Mouse (Mus musculus) kidney, embryonic 16.5 days (tissue): ENCODE measurements at regions not wholly inside any gene's neighbourhood (a gene's known extent, or its start where the extent isn't known, plus 50 kb on each side); places are given as distances from the start of the nearest gene placed in this dataset.

ENCODE experiments used
- ATAC-seq: fragments of 200-750 bp; cut with Nextera tagmentation; 2 replicates; pipeline ENCODE4 v1.8.0; 2017; ENCODE audit warnings: moderate TSS enrichment; ENCODE audit not compliant: low FRiP score, low TSS enrichment
- H3K27ac ChIP-seq: fragments of 300-500 bp; sonication (generic); 2 replicates; pipeline ENCODE4 v1.5.1; 2014; ENCODE audit warnings: low read length
- H3K27me3 ChIP-seq: fragments of 300-500 bp; sonication (generic); 2 replicates; pipeline ENCODE4 v1.6.1; 2014; ENCODE audit warnings: low read length, control low read depth, mixed read lengths; ENCODE audit not compliant: insufficient read depth
- H3K36me3 ChIP-seq: fragments of 300-500 bp; sonication (generic); 2 replicates; pipeline ENCODE4 v1.6.1; 2014; ENCODE audit warnings: low read length, control low read depth, mixed read lengths; ENCODE audit not compliant: insufficient read depth
- H3K4me1 ChIP-seq: fragments of 300-500 bp; sonication (generic); 2 replicates; pipeline ENCODE4 v1.6.1; 2014; ENCODE audit warnings: low read length, control low read depth, mixed read lengths; ENCODE audit not compliant: insufficient read depth
- H3K4me2 ChIP-seq: fragments of 300-500 bp; sonication (generic); replicated peaks from 2 replicates; pipeline ENCODE4 v1.6.1; 2014; ENCODE audit warnings: low read depth, low read length
- H3K4me3 ChIP-seq: fragments of 300-500 bp; sonication (generic); 2 replicates; pipeline ENCODE4 v1.5.1; 2014; ENCODE audit warnings: mild to moderate bottlenecking, low read length
- H3K9ac ChIP-seq: fragments of 300-500 bp; sonication (generic); replicated peaks from 2 replicates; pipeline ENCODE4 v1.6.1; 2014; ENCODE audit warnings: low read length
- H3K9me3 ChIP-seq: fragments of 300-500 bp; sonication (generic); 2 replicates; pipeline ENCODE4 v1.6.1; 2016; ENCODE audit warnings: low read length, control low read depth
- WGBS: fragments of 180-500 bp; shearing (Covaris S2); extraction: QIAGEN DNeasy Blood & Tissue Kit; methylation state at CpG from one replicate; pipeline ENCODE4 v1.1.7; 2014; 5-methylcytosine and 5-hydroxymethylcytosine counted together

DNA sequence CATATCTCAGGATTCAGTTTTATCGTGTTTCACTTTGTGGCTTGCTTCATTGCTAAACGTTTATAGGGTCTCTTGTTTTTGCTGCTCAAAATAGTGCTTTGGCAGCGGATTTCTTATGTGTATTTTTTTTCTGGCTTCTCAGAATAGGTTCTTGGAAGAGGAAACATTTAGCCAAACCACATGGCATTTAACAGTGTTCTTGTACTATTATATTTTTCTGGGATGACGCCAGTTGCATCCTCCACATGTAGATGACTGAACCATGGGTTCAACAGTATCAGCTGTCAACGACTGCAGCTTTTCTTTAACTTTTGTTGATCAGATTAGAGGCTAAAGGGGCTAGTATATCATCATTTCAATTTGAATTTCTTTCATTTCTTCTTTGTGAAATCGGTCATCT lies 472.3 kb upstream of the Btbd3 start:
- no peak overlapping the region for H3K27ac ChIP-seq
- 81% methylated on average over 6 of the region's 6 CpGs for WGBS
- H3K9ac ChIP-seq, result no peak overlapping the region
- H3K36me3 ChIP-seq, result no peaks in the 10 kb centered on the region
- H3K4me1 ChIP-seq, result no peaks in the 10 kb centered on the region
- H3K4me3 ChIP-seq, result no peak overlapping the region
- no peaks in the 10 kb centered on the region for H3K27me3 ChIP-seq
- no peak overlapping the region for H3K4me2 ChIP-seq
- no peaks in the 10 kb centered on the region for H3K9me3 ChIP-seq
- ATAC-seq, result no peak

DNA sequence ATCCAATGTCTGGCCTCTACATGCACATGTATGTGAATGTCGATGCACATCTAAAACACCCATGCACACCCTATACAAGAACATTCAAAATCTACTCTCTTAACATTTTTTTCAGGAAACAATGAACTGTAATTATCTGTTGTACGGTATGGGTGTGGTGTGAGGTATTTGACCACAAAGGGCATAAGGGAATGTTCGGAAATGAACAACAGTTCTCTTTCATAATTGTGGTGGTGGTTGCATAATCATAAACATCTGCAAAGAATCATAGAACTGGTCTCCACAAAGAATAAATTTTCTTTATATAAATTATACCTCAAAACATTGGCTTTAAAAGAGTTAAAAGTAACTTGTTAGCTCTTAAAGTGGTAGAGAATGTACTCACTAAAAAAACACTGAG lies 478.9 kb upstream of the Btbd3 start:
- no peak for ATAC-seq

DNA sequence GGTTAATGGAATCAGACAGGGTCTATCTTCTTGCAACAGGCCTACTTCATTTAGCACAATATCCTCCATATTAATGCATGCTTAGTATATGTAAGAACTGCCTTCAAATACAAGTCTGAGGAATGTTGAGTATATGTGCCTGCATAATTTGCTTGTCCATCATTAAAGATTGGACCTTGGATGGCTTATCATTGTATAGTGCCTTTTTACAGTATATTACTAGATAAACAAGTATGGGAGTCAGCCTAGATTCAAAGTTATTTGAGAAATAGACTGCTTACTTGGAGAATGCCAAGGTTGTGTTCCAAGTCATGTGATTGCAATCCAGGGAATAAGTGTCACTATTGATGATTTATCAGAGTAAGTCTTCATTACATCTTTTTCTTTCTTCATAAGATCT lies 491.6 kb upstream of the Btbd3 start:
- Histone ChIP-seq H3K36me3 (no peaks in the 10 kb centered on the region), H3K9ac (no peak overlapping the region), H3K4me3 (no peak overlapping the region), H3K4me2 (no peak overlapping the region), H3K27me3 (no peaks in the 10 kb centered on the region), H3K9me3 (no peaks in the 10 kb centered on the region), H3K27ac (no peak overlapping the region), H3K4me1 (no peaks in the 10 kb centered on the region)
- ATAC-seq, result no peak

More for the DNA sequence above, 478.9 kb upstream of the Btbd3 start:
- H3K9me3 ChIP-seq, result no peaks in the 10 kb centered on the region
- no peaks in the 10 kb centered on the region for H3K36me3 ChIP-seq
- no peaks in the 10 kb centered on the region for H3K4me1 ChIP-seq
- no peak overlapping the region for H3K27ac ChIP-seq
- H3K9ac ChIP-seq, result no peak overlapping the region
- H3K27me3 ChIP-seq, result no peaks in the 10 kb centered on the region
- WGBS, result 90% methylated on average over 3 of the region's 3 CpGs
- no peak overlapping the region for H3K4me2 ChIP-seq
- H3K4me3 ChIP-seq, result no peak overlapping the region

DNA sequence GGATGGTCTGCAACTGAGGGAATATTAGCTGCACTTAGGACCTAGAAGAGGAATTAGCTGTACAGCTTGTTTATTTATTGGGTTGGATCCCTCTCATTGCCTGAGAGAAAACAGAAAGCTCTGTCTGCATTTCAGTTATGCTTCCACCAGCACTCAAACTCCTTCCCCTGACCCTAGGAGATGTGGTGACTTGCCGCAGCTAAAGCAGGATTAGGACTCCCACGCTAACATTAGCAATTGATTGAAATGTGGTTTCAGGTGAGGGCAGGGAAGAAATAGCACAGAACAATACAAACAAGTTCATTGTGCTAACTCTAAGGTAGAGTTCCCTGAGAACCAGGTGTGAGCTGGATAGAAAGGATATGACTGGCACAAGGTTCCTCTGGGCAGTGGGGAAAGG lies 496.9 kb upstream of the Btbd3 start:
- no peak overlapping the region for H3K27ac ChIP-seq

DNA sequence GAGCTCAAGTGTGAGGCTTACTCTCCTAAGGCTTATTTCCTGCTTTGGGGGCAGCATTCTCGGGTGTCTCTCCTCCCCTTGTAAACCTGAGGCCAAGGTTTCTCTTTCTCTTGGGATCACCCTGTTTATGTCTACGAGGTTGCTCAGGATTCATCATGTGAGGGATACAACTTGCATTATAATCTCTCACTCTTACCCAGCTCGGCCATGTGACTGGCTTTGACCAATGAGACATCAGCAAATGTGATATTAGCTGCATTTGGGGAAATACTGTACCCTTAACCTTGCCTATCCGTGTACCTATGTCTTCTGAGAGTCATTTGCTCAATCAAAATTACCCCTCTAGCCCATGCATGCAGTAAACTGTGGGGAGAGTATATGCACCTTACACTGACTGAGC lies 498.0 kb upstream of the Btbd3 start:
- Histone ChIP-seq H3K27me3 (no peaks in the 10 kb centered on the region), H3K9me3 (no peaks in the 10 kb centered on the region), H3K9ac (no peak overlapping the region), H3K36me3 (no peaks in the 10 kb centered on the region), H3K4me1 (peaks cover 8% of the 10 kb centered on the region), H3K27ac (no peak overlapping the region), H3K4me2 (no peak overlapping the region), H3K4me3 (no peak overlapping the region)
- 57% methylated on average over 4 of the region's 4 CpGs for WGBS
- ATAC-seq, result no peak

More for the DNA sequence above, 496.9 kb upstream of the Btbd3 start:
- H3K4me2 ChIP-seq, result no peak overlapping the region
- no peaks in the 10 kb centered on the region for H3K36me3 ChIP-seq
- peaks cover 8% of the 10 kb centered on the region for H3K4me1 ChIP-seq
- H3K9me3 ChIP-seq, result no peaks in the 10 kb centered on the region
- no peak overlapping the region for H3K9ac ChIP-seq
- WGBS, result 73% methylated on average over 2 of the region's 2 CpGs
- ATAC-seq, result no peak
- H3K27me3 ChIP-seq, result no peaks in the 10 kb centered on the region
- H3K4me3 ChIP-seq, result no peak overlapping the region

DNA sequence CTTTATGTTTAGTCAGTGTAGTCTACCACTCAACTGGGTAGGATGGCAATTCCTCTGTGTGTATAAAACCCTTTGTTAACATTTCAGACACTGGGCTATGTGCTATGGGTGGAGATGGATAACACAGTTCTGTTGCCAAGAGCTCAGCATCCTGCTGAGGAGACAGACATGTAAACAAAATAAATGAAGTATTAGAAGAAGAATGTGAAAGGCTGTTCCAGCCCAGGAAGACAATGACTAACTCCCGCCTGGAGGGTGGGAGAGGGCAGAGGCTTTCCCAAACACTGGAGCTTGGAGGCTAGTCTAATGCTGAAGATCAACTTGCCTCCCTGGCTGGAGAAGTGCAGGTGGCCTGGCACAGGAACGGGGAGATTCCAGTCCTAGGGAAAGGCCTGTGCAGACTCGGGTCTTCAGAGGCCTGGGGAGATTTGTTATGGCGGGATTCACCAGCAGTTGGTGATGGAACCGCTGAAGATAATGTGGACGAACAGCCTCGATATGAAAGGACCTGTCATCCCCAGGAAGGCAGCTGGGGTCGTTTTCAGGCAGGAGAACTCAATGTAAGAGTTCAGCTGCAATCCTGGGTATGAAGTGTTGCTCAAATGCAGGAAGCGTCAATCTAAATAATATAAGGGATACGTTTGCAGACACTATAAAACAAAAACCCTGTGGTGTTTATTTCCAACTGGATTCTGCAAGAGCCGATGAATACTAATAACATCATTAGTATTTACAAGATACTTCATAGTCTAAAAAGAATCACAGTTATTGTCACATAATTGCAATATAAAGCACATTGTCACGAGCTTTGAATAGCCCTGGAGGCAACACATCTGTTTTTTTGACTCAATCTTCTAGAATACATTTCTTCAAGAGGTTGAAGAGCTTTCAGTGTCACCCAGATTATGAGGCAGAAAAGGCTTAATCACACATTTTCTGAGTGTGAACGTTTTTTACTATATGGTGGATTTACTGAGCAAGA lies 498.8 kb upstream of the Btbd3 start:
- Histone ChIP-seq H3K4me3 (no peak overlapping the region), H3K9me3 (no peaks in the 10 kb centered on the region), H3K4me2 (no peak overlapping the region), H3K27me3 (no peaks in the 10 kb centered on the region), H3K4me1 (peaks cover 8% of the 10 kb centered on the region), H3K36me3 (no peaks in the 10 kb centered on the region), H3K27ac (no peak overlapping the region), H3K9ac (no peak overlapping the region)
- 56% methylated on average over 13 of the region's 13 CpGs for WGBS
- ATAC-seq, result no peak

DNA sequence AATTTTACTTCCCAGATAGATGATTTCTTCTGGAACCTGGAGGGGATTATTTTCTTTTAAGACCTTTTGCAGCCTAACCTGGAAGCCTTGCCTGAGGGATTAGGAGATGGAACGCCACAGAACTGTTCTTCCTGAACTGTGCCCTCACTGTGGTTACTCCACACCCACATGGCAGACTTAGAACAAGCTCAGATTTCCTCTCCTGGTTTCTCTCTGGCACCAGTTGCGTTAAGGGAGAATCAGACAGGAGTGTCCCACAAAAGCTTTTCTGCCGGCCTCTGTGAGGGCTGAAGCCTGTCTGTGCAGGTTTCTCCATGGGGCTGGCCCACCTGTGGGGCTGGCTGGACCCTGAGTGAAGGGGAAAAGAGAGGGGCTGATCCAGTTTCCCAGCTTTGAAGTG lies 500.1 kb upstream of the Btbd3 start:
- H3K9ac ChIP-seq, result no peak overlapping the region
- no peak overlapping the region for H3K4me3 ChIP-seq
- no peak overlapping the region for H3K4me2 ChIP-seq
- H3K4me1 ChIP-seq, result peaks cover 8% of the 10 kb centered on the region
- no peak overlapping the region for H3K27ac ChIP-seq
- H3K9me3 ChIP-seq, result no peaks in the 10 kb centered on the region
- H3K27me3 ChIP-seq, result no peaks in the 10 kb centered on the region
- no peak for ATAC-seq
- 7% methylated on average over 3 of the region's 3 CpGs for WGBS
- no peaks in the 10 kb centered on the region for H3K36me3 ChIP-seq

DNA sequence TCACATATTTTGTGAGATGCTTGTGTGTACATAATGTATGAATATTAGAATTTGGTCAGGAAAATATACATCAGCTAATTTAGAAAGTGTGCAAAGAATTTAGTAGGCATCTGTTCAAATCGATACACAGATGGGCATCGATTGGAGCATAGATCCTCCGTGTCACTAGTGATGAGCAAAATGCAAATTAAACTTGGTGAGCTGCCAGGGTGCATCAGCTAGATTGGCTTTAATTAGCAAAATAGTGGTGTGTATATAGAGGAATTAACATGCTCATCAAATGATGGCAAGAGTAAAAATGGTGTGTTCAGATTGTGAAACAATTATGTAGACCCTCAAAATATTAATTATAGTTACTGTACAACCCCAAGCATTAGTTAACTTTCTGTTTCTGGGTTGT lies 501.9 kb upstream of the Btbd3 start:
- H3K4me2 ChIP-seq, result no peak overlapping the region
- no peak overlapping the region for H3K4me3 ChIP-seq
- H3K27ac ChIP-seq, result no peak overlapping the region
- no peaks in the 10 kb centered on the region for H3K36me3 ChIP-seq
- ATAC-seq, result no peak
- H3K27me3 ChIP-seq, result no peaks in the 10 kb centered on the region
- no peaks in the 10 kb centered on the region for H3K9me3 ChIP-seq
- no peak overlapping the region for H3K9ac ChIP-seq
- H3K4me1 ChIP-seq, result peaks cover 8% of the 10 kb centered on the region
- 97% methylated on average over 3 of the region's 3 CpGs for WGBS

DNA sequence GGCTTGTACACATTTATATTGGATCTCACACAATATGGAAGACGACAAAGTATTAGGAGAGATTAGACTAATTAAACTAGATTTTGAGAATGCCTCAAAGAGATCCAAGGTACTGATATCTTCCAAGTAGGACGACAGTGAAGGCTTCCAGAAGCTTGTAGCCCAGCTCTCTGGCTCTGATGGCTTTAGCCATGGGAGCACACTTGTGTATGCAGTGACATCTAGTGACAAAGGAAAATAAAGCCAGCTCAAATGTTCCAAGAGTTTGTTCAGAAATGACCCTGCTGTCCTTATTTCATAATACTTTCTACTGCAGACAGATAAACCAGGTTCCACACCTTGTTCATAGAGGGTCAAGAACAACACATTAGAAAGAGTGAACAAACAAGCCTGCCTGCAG lies 524.0 kb upstream of the Btbd3 start:
- WGBS, result 11% methylated on average over 2 of the region's 2 CpGs
- H3K4me1 ChIP-seq, result 0 out of 2 replicates have a peak, but pooled peaks cover 4% of the 10 kb centered on the region
- ATAC-seq, result peak; percentile 77; the same call in 1 of the 2 replicates
- no peak overlapping the region for H3K9ac ChIP-seq
- H3K4me3 ChIP-seq, result no peak overlapping the region
- H3K4me2 ChIP-seq, result no peak overlapping the region
- no peaks in the 10 kb centered on the region for H3K27me3 ChIP-seq
- no peaks in the 10 kb centered on the region for H3K36me3 ChIP-seq
- no peaks in the 10 kb centered on the region for H3K9me3 ChIP-seq
- no peak overlapping the region for H3K27ac ChIP-seq

DNA sequence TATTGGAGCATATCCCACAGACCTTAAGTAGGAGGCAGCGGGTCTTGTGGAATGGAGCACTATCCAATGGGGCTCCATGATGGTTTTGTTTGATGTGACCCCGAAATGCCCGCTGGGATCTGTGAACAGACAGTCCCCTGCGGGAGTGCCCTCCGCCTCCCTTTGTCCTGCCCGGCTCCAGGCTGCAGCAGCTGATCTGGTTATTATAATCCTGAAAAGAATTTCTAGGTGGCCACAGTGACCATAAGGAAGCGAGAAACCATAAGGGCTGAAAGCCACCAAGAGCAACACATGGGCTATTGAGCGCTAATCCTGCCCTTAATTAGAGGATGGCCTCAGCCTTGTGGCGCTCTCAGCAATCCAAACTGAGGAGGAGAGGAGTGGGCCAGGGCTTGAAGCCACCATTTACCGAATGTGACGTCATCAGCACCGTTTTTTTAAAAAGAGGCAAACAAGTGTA lies 525.9 kb upstream of the Btbd3 start:
- H3K4me2 ChIP-seq, result no peak overlapping the region
- ATAC-seq, result no peak
- H3K27me3 ChIP-seq, result no peaks in the 10 kb centered on the region
- H3K9ac ChIP-seq, result no peak overlapping the region
- WGBS, result 80% methylated on average over 12 of the region's 12 CpGs
- H3K36me3 ChIP-seq, result no peaks in the 10 kb centered on the region
- H3K27ac ChIP-seq, result no peak overlapping the region
- H3K4me3 ChIP-seq, result no peak overlapping the region
- 0 out of 2 replicates have a peak, but pooled peaks cover 4% of the 10 kb centered on the region for H3K4me1 ChIP-seq
- no peaks in the 10 kb centered on the region for H3K9me3 ChIP-seq
